Mouse (Mus musculus): ENCODE results near the gene Pds5b. TPM values are rescaled to one million over a fixed set of nuclear protein-coding genes. Genes with fewer than 3 reads are reported as not detected.
"Not testable (repeated sequence)": the region's sequence is repeated elsewhere in the genome, so short reads cannot be mapped to it uniquely, and the experiment has no call there.

The Pds5b gene
- polyA plus RNA-seq, 1 experiment from 2014 or later = 27.1 TPM

GRCm38 (mm10) chr5:150673880-150674621 is 512 bp downstream of the Pds5b start:
- Histone ChIP-seq H3K9ac (ENCODE audit: low read depth, low read length) (peak overlapping the region; percentile 98), H3K27ac (ENCODE audit: low read depth, low read length) (peak overlapping the region; percentile 92), H3K36me3 (ENCODE audit: control insufficient read depth, insufficient read depth, low read length) (no peaks in the 10 kb centered on the region), H3K4me1 (replicated peaks; ENCODE audit: control insufficient read depth, insufficient read depth, low read length) (peaks cover 6% of the 10 kb centered on the region), H3K4me3 (ENCODE audit: low read depth, low read length) (peak overlapping the region; percentile 95), H3K27me3 (replicated peaks; ENCODE audit: control insufficient read depth, insufficient read depth, low read length) (no peaks in the 10 kb centered on the region), H3K4me2 (peak overlapping the region; percentile 67), H3K9me3 (ENCODE audit: control insufficient read depth, low read length) (no peaks in the 10 kb centered on the region)
- DNase-seq (ENCODE audit: low spot score) (peak; percentile 62), ATAC-seq (replicated peaks; ENCODE audit: low FRiP score) (peak; percentile 50)
- 1% methylated on average over 44 of the region's 91 CpGs for WGBS

- Histone ChIP-seq H3K4me2 (peak overlapping the region; percentile 67), H3K9me3 (ENCODE audit: control insufficient read depth, low read length) (no peaks in the 10 kb centered on the region), H3K27me3 (replicated peaks; ENCODE audit: control insufficient read depth, insufficient read depth, low read length) (no peaks in the 10 kb centered on the region), H3K4me1 (replicated peaks; ENCODE audit: control insufficient read depth, insufficient read depth, low read length) (peaks cover 6% of the 10 kb centered on the region), H3K4me3 (ENCODE audit: low read depth, low read length) (peak overlapping the region; percentile 95), H3K27ac (ENCODE audit: low read depth, low read length) (no peak overlapping the region), H3K36me3 (ENCODE audit: control insufficient read depth, insufficient read depth, low read length) (no peaks in the 10 kb centered on the region), H3K9ac (ENCODE audit: low read depth, low read length) (peak overlapping the region; percentile 98)
- WGBS = 48% methylated on average over 6 of the region's 6 CpGs
- DNase-seq (ENCODE audit: low spot score) (no peak), ATAC-seq (replicated peaks; ENCODE audit: low FRiP score) (no peak)
Observed at GRCm38 (mm10) chr5:150674866-150675265, 1.3 kb downstream of the Pds5b start.

GRCm38 (mm10) chr5:150682862-150683261 is 9.3 kb downstream of the Pds5b start:
- H3K4me3 ChIP-seq (ENCODE audit: low read depth, low read length); DNase-seq (ENCODE audit: low spot score); ATAC-seq (replicated peaks; ENCODE audit: low FRiP score); H3K4me1 ChIP-seq (replicated peaks; ENCODE audit: control insufficient read depth, insufficient read depth, low read length); H3K27ac ChIP-seq (ENCODE audit: low read depth, low read length); H3K27me3 ChIP-seq (replicated peaks; ENCODE audit: control insufficient read depth, insufficient read depth, low read length); H3K9me3 ChIP-seq (ENCODE audit: control insufficient read depth, low read length); H3K9ac ChIP-seq (ENCODE audit: low read depth, low read length); H3K36me3 ChIP-seq (ENCODE audit: control insufficient read depth, insufficient read depth, low read length); H3K4me2 ChIP-seq: not testable (repeated sequence)
- WGBS = 88% methylated on average over 6 of the region's 6 CpGs

- Histone ChIP-seq H3K27me3 (replicated peaks; ENCODE audit: control insufficient read depth, insufficient read depth, low read length) (no peaks in the 10 kb centered on the region), H3K4me3 (ENCODE audit: low read depth, low read length) (no peak overlapping the region), H3K4me2 (no peak overlapping the region), H3K9me3 (ENCODE audit: control insufficient read depth, low read length) (no peaks in the 10 kb centered on the region), H3K27ac (ENCODE audit: low read depth, low read length) (no peak overlapping the region), H3K9ac (ENCODE audit: low read depth, low read length) (no peak overlapping the region), H3K36me3 (ENCODE audit: control insufficient read depth, insufficient read depth, low read length) (no peaks in the 10 kb centered on the region), H3K4me1 (replicated peaks; ENCODE audit: control insufficient read depth, insufficient read depth, low read length) (no peaks in the 10 kb centered on the region)
- DNase-seq (ENCODE audit: low spot score) (no peak), ATAC-seq (replicated peaks; ENCODE audit: low FRiP score) (no peak)
Observed at GRCm38 (mm10) chr5:150690685-150691084, 17.1 kb downstream of the Pds5b start.

GRCm38 (mm10) chr5:150693277-150693676 is 19.7 kb downstream of the Pds5b start:
- no peak overlapping the region for H3K9ac ChIP-seq (ENCODE audit: low read depth, low read length)
- H3K27me3 ChIP-seq (replicated peaks; ENCODE audit: control insufficient read depth, insufficient read depth, low read length) = no peaks in the 10 kb centered on the region
- no peak for DNase-seq (ENCODE audit: low spot score)
- no peak overlapping the region for H3K27ac ChIP-seq (ENCODE audit: low read depth, low read length)
- ATAC-seq (replicated peaks; ENCODE audit: low FRiP score) = no peak
- no peaks in the 10 kb centered on the region for H3K9me3 ChIP-seq (ENCODE audit: control insufficient read depth, low read length)
- H3K36me3 ChIP-seq (ENCODE audit: control insufficient read depth, insufficient read depth, low read length) = 0 out of 2 replicates have a peak, but pooled peaks cover 2% of the 10 kb centered on the region
- no peak overlapping the region for H3K4me3 ChIP-seq (ENCODE audit: low read depth, low read length)
- H3K4me1 ChIP-seq (replicated peaks; ENCODE audit: control insufficient read depth, insufficient read depth, low read length) = no peaks in the 10 kb centered on the region
- 93% methylated on average over 2 of the region's 2 CpGs for WGBS
- no peak overlapping the region for H3K4me2 ChIP-seq

GRCm38 (mm10) chr5:150702714-150703113 is 29.2 kb downstream of the Pds5b start:
- H3K4me2 ChIP-seq = no peak overlapping the region
- ATAC-seq (replicated peaks; ENCODE audit: low FRiP score) = no peak
- no peak overlapping the region for H3K4me3 ChIP-seq (ENCODE audit: low read depth, low read length)
- peaks cover 5% of the 10 kb centered on the region; the same call in 1 of the 2 replicates for H3K4me1 ChIP-seq (replicated peaks; ENCODE audit: control insufficient read depth, insufficient read depth, low read length)
- no peaks in the 10 kb centered on the region for H3K27me3 ChIP-seq (replicated peaks; ENCODE audit: control insufficient read depth, insufficient read depth, low read length)
- no peak overlapping the region for H3K9ac ChIP-seq (ENCODE audit: low read depth, low read length)
- H3K27ac ChIP-seq (ENCODE audit: low read depth, low read length) = no peak overlapping the region
- WGBS = 72% methylated on average over 2 of the region's 2 CpGs
- DNase-seq (ENCODE audit: low spot score) = no peak
- H3K9me3 ChIP-seq (ENCODE audit: control insufficient read depth, low read length) = no peaks in the 10 kb centered on the region
- 0 out of 2 replicates have a peak, but pooled peaks cover 6% of the 10 kb centered on the region for H3K36me3 ChIP-seq (ENCODE audit: control insufficient read depth, insufficient read depth, low read length)

- not testable (repeated sequence) for DNase-seq (ENCODE audit: low spot score); H3K4me2 ChIP-seq; H3K36me3 ChIP-seq (ENCODE audit: control insufficient read depth, insufficient read depth, low read length); H3K4me1 ChIP-seq (replicated peaks; ENCODE audit: control insufficient read depth, insufficient read depth, low read length); ATAC-seq (replicated peaks; ENCODE audit: low FRiP score); H3K9ac ChIP-seq (ENCODE audit: low read depth, low read length); H3K4me3 ChIP-seq (ENCODE audit: low read depth, low read length); H3K27me3 ChIP-seq (replicated peaks; ENCODE audit: control insufficient read depth, insufficient read depth, low read length); H3K9me3 ChIP-seq (ENCODE audit: control insufficient read depth, low read length); H3K27ac ChIP-seq (ENCODE audit: low read depth, low read length)
- WGBS = 79% methylated on average over 1 of the region's 1 CpGs
Observed at GRCm38 (mm10) chr5:150706651-150707050, 33.1 kb downstream of the Pds5b start.

- H3K9ac ChIP-seq (ENCODE audit: low read depth, low read length); H3K27me3 ChIP-seq (replicated peaks; ENCODE audit: control insufficient read depth, insufficient read depth, low read length); DNase-seq (ENCODE audit: low spot score); H3K4me3 ChIP-seq (ENCODE audit: low read depth, low read length); H3K36me3 ChIP-seq (ENCODE audit: control insufficient read depth, insufficient read depth, low read length); H3K27ac ChIP-seq (ENCODE audit: low read depth, low read length); H3K9me3 ChIP-seq (ENCODE audit: control insufficient read depth, low read length); H3K4me1 ChIP-seq (replicated peaks; ENCODE audit: control insufficient read depth, insufficient read depth, low read length); H3K4me2 ChIP-seq: not testable (repeated sequence)
- peak; percentile 83 for ATAC-seq (replicated peaks; ENCODE audit: low FRiP score)
- 60% methylated on average over 3 of the region's 3 CpGs for WGBS
Observed at GRCm38 (mm10) chr5:150707181-150707580, 33.6 kb downstream of the Pds5b start.

GRCm38 (mm10) chr5:150711503-150711902 is 38.0 kb downstream of the Pds5b start:
- no peaks in the 10 kb centered on the region for H3K27me3 ChIP-seq (replicated peaks; ENCODE audit: control insufficient read depth, insufficient read depth, low read length)
- no peak overlapping the region for H3K4me3 ChIP-seq (ENCODE audit: low read depth, low read length)
- peaks cover 19% of the 10 kb centered on the region for H3K4me1 ChIP-seq (replicated peaks; ENCODE audit: control insufficient read depth, insufficient read depth, low read length)
- WGBS = 93% methylated on average over 4 of the region's 4 CpGs
- H3K4me2 ChIP-seq = no peak overlapping the region
- no peak overlapping the region for H3K27ac ChIP-seq (ENCODE audit: low read depth, low read length)
- DNase-seq (ENCODE audit: low spot score) (no peak), ATAC-seq (replicated peaks; ENCODE audit: low FRiP score) (no peak)
- no peak overlapping the region for H3K9ac ChIP-seq (ENCODE audit: low read depth, low read length)
- H3K9me3 ChIP-seq (ENCODE audit: control insufficient read depth, low read length) = no peaks in the 10 kb centered on the region
- H3K36me3 ChIP-seq (ENCODE audit: control insufficient read depth, insufficient read depth, low read length) = no peaks in the 10 kb centered on the region
